Mouse (Mus musculus) layer of hippocampus, adult 9-10 months (tissue): ENCODE data around the gene App.

Source experiments
- DNase-seq: peaks from one replicate; pipeline ENCODE4 v3.0.0; 2022; ENCODE audit warnings: low spot score

Gene App

DNA sequence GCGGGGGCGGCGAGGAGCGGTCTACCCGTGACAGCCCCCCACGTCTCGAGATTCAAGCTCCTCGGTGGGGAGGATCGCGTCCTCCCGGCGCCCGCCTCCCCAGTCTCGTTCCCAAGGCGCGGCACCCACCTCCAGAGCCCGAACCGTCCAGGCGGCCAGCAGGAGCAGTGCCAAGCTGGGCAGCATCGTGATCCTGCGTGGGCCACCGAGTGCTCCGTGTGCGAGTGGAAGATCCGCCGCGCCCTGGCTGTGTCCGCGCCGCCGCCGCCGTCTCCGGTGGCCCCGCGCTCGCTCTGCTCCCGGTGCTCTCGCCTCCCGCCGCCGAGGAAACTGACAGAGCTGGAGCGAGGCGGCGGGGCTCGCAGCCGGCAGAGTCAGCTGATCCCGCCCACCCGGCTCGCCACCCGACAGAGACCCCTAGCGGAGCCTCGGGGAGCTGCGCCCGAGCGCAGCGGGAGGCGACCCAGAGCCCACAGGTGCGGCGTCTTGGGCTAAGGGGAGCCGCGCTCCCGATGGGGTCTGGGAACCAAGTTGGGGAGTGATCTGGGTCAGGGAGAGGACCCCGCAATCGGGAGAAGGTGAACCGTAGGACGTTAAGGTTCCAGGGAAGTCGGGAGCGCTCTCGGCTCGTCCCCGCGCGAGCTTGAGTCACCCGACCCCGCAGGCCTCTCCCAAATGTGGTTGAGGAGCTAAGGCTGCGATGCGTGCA lies at the start of gene App:
Gene App, minus strand, starts transcription at position 394 of the 709 bp plus-strand sequence.
- no peak for DNase-seq

DNA sequence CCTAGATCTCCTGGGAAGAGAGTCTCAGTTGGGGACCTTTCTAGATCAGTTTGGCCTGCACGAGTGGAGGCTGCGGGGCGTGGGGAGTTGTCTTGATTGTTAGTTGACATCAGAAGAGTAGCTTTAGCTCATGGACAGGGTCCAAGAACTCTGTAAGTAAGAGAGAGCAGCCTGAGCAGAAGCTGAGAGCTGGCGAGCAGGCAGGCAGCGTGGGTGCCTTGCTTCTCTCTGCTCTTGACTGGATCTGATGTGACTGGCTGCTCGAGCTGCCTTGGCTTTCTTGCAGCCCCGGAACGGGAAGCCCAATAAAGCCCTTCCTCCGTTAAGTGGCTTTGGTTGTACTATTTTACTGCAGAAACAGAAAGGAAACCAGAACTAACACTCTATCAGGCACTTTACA lies 42.3 kb upstream of the App start:
- DNase-seq: peak; percentile 5

DNA sequence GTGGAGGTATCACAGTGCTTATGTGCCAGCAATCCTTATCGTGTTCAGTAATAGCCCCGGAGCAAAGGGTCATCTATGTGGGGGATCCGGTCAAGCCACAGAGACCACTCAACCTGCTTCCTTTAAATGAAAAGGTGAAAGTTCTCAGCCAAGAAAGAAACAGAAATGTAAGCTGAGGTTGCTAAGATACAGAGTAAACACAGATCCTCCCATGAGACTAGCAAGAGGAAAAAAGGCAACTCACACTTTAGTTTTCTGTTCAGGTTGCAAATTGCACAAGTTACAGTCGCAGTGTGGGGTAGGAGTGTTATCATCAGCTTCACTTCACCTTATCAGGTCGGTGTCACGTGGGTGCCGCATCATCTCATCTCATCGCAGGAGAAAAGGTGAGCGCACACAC lies 41.6 kb upstream of the App start:
- DNase-seq: no peak

DNA sequence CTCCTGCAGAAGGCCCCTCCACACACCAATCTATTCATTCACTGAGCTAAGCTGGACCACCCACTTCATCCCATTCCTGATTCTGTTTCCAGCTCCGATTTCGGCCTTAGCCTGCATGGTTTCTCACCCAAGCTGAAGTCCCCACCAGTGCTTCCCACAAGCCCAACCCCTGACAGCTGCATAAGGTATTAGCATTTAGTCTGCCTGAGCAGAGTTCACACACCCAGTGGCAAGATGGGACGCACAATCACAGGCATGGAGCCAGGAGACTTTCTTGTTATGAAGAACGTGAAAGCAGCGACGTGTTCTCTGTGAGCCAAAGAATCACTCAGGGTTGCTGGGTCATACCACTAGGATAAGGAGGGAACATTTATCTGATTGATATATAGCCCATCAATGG lies 22.1 kb upstream of the App start:
- DNase-seq: no peak

DNA sequence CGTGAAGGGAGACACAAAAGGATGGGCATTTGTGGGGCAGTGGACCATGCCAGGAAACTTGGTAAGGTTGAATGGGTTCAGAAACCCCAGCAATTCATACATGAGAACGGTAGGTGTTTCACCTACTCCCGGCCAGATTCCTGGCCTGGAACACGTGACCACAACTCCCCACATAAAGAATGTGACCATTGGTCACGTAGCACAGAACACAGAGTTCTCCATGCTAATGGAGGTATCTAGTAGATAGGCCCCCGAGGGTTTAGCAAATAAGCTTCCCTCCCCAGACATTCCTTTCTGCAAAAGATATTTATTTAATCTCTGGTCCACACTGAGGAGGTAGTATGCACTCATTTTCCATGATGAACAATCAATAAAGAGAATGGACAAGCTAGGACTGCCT lies 21.6 kb upstream of the App start:
- DNase-seq: no peak

DNA sequence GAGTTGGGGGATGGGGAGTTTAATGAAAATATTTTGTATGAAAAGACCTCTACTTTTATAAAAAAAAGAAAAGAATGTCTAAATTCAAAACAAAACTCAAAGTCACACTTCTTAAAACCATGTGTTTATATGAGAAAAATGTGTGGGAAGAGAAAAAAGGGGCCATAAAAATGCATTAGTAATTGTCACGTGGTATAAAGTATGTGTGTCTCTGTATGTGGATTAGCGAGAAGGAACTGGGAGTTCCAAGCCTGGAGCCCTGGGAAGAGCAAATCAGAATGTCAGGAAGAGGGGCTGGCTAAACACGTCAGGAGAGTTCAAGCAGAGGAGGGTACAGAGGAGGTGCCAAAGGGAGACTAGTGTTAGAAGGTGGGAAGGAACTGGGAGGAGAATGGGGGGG lies 7.9 kb upstream of the App start:
- DNase-seq: no peak

DNA sequence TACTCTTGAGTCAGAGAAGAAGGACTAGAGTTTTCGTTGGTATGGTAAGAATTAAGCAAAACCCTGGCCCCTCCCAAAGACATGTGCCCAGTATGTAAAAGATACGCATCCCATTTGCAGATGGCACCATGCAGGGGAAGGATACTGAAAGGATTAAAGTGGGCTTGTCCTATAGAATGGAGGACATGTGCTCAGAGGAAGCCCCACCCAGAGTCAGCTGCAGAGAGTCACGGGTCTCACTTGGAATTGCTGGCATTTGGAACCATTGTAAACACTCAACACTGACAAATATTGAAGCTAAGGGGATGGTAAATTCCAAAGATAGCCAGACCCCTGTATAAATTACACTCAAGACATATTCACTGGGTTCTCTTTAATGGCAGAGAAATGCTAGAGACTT lies 7.1 kb upstream of the App start:
- DNase-seq: no peak

DNA sequence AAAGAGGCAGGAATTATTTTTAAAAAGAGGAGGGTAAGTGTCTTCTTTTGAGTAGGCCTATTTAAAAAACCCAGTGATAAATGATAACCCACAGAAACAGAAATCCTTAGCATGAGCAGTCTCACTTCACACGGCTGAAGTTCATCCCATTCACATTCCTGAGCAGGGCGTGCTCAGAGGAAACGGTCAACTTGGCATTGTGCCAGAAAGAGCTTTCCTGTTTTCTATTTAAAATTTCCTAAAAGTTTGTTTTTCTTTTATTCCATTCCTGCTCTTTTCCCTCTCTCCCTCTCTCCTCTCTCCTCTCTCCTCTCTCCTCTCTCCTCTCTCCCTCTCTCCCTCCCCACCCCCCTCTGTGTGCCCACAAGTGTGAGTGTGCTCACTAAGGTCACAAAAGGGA lies 3.1 kb upstream of the App start:
- no peak for DNase-seq

DNA sequence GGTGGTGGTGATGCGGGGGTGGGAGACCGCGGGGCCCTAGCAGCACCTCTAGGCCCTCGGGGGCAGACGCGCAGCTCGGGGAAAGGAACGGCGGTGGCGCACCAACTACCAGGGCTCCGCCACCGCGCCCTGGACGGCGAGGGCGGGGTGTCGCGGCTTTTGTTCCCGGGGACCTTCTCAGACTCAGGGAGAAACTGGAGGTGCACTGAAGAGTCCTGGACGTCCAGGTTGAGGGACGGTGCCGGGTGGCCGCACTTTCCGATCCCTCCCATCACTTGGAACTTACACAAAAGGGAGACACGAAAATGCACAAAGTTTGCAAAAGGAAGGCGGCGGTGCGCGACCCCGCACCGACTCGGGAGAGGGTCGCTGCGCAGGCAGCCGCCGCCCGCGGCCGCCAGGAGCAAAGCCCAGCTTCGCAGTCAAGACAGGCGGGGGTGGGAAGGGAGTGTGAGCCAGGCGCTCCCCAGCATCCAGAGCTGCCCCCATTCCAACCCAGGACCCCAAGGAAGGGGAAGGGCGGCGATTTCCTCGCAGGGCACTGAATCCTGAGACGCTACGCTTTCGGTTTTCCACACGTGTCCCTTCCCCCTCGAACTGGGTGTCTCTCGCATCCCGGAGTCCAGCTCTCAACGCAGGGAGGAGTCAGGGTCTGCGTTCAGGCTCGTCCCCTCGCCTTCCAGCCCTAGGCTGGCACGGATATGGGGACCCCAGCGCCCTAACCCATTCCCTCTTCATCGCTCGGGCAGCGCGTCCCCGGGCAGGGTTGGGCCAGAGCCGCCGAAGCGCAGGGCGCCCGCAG lies 794 bp downstream of the App start:
- no peak for DNase-seq

DNA sequence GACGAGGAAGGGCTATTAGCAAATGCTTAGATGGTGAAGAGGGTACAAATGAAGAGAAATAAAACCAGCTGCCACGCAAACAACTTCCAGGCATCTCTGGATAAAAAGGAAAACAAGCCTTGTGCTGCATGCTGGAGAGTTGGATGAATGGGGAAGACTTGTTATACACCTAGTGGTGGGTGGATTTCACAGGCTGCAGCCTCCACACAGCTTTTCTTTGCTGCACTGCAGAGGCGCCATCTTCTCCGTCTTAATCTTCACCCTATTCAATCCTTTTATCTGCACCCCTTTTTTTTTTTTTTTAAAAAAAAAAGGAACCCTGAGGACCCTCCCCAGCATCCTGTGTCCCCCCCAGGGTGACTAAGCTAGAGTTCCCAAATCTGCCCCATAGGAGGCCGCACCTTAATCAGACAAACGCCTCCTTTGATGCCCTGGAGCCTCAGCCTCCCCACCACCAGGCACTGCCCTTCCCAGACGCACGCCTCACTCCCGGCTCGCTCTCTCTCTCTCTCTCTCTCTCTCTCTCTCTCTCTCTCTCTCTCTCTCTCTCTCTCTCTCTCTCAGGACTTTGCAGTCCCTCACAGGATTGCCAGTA lies 1.5 kb downstream of the App start:
- DNase-seq: no peak

DNA sequence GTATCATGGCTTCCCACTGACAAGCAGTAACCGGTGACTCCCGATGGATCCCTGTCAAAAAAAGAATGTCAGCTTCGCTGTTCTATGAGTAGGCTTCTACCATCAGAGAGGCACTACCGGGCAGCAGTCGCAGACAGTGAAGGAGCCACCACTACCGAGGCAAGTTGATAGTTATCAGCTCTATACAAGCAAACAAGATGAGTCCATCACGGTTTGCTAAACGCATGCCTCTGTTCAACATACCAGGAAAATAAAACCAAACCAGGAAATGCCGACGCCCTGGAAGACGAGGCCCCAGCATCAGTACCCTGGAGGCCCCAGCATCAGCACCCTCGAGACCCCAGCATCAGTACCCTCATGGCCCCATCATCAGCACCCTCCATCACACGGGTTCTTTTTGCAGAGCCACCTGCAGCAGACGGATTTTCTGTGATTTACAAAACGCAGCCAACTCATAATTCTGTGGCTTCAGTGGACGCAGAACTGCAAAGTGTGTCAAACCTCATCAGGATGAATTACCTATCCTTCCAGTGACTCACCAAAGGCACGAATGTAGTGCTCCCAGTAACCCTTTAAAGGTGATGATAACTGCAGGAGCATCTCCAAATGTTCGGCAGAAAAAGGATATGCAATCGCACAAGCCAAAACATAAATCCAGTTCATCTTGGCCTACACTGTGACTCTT lies 2.6 kb downstream of the App start:
- DNase-seq: no peak

DNA sequence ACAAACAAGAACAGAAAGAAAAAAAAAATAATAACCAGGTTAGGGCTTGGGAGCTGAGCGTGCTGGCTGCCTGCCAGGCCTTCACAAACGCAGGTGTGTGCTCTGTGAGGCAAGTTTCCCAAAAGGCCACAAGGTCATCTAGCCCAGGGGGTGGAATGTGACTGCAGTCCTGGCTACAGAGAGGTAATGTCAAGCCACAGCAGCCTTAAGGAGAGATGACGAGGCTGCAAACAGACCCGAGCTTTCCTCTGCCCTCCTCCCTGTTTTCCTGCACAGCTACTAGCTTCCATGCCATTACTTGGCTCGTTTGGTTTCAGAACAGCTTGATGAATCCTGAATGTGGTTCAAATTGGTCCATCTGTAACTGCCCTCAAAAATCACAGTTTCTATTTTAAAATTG lies 4.7 kb downstream of the App start:
- DNase-seq: no peak

DNA sequence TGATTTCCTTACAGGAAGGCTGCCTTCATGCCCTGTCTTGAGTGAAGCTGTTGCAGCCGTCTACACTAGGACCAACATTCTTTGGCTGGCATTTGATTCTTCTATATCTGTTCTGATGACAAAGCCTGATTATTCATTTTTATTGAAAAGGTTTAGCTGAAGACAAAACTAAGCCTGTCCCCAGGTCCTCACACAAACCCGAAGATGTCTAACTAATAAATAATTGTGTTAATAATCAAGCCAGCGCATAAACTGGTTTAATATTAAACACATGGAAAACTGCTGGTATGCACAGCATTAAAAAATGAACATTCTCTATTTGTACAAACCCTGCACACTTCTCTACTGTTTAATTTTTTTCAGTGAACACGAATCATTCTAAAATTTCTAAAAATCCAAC lies 7.4 kb downstream of the App start:
- no peak for DNase-seq

DNA sequence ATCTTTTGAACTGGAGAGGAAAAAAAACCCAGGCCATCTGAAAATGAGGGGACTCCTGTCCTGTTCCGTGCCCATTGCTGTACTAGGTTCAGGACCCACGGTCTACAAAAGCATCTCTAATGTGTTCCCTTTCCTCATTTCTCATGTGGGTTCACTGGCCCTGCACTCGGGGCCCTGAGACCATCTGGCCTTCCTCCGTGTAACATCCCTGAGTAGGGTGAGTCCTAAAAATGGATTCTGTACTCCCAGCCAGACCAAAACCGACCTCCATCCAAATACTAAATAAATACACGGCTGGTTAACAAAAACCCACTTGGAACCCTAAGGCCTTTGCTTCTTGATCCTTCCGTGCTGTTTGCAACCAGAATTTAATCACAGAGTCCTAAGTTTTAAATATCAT lies 7.9 kb downstream of the App start:
- DNase-seq: no peak

DNA sequence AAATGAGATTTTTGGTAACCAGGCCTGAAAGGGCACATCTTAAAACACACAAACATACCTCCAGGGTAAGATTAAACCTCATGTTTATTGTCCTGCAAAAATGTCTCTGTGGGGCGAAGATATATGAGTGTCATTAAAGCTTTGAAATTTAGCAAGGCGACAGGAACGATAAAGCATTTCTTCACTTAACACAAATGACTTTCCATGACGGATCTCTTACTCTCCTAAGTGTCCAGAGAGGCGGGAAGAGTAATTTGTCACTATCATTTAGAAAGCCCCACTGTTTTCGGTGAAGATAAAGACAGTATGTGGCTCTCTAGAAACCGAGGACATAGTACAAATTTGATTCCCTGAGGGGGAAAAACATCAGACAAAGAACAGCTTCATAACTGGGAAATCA lies 8.4 kb downstream of the App start:
- DNase-seq: no peak

DNA sequence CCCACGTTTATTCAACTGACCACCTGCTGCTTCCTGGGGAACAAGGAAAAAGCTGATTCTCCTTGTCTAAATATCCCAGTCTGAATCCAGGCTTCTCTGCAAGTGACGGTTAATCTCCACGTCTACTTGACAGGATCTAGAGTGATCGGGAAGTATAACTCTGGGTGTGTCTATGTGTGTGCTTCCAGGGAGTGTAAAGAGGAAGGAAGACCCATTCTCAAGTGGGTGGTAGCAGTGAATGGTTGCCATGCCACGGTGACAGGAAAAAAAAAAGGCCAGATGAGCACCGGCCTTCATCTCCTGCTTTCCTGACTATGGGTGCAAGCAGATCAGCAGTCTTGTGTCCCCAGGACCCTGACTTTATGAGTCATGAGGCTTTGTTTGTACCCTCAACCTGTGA lies 10.8 kb downstream of the App start:
- DNase-seq: no peak

DNA sequence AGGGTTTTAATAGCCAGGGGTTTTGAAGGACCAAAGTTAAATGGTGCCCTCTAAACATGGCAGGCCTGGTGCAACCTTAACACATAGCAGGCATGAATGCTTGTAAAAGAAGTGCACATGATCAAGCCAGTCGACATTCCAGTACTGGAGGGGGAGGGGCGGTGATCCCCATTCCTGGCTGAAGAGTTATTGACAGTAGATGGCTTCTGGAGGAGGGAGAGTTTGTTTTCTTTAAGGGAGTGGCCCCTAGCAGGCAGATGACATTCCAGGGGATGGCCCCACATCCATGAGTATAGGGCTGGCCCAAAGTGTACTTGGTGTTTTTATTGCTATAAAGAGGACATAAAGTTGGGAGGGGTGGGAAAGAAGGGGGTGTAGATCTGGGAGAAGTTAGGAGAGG lies 13.4 kb downstream of the App start:
- no peak for DNase-seq

DNA sequence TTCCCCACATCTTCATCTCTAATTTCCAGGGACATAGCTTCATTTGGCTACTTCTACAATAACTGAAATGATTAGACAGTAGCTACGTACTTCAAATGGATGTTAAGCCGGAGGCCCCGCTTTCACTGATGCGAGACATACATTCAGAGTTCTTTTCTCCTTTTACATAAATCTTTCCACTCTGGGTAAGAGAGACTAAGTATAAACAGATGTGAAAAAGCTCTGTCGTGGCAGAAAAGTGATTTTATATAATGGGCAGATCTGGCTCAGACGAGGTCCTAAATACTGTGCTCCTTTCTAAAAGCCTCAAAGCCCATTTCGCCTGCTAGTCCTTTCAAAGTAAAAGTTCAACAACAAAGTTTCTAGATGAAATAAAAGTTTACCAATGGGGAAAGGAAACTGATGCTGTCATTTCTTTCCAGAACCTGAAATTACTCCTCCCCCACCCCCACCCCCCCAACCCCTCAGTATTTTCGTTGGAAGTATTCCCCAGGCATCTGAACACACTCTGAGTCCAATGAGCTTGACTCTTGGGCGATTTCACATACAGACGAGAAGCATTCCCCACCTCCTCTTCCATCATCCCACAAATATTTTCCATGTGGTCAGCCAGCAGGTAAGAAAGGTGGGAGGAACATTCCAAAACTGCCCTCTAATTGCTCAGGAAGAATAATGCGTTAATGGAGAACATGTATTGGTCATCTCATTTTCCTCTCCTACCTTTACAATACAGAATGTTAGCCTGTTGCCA lies 15.6 kb downstream of the App start:
- no peak for DNase-seq

DNA sequence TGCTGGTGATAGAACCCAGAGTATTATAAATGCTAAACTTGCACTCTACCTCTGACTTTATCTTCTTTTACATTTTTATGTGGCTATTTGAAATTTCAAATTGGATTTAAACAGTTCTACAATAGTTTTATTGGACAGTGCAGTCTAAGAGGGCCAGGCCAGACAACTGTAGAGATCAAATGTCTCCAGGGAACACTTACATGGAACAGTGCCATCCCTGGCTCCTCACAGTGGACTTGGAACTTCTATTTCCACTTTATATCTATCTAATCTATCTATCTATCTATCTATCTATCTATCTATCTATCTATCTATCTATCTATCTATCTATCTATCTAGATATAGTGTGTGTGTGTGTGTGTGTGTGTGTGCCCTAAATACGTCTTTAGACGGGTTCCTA lies 16.4 kb downstream of the App start:
- DNase-seq: no peak

DNA sequence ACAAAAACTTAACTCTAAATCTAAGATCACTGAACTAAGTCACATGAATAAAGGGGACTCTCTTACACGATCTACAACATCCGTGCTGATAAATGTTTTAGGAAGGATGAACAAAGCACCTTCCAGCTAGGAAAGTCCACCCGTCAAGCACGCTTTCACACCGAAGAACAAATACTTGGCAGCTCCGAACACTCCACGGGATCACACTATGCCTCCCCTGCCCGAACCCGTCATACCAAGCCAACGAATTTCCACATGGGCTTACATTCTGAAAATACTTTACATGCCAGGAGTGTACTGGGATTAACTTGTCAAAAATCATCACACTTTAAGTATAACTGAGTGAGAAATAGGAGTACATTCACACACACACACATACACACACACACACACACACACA lies 17.7 kb downstream of the App start:
- no peak for DNase-seq

DNA sequence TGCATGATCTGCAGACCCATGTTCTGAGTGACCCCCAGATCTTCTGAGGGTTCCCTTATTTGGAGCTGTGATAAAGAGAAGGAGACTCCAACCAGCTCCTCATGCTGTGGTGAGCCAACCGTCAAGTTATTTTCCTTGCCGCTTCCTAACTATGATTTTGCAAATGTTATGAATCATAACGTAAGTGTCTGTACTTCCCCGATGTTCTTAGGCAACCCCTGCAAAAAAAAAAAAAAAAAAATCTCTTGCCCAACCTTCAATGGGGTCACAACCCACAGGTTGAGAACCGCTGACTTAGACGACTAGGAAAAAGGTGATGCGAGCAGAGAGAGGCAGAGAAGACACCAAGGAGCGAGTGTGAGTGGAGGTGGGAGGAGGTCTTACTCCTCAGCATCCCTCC lies 21.1 kb downstream of the App start:
- DNase-seq: no peak

DNA sequence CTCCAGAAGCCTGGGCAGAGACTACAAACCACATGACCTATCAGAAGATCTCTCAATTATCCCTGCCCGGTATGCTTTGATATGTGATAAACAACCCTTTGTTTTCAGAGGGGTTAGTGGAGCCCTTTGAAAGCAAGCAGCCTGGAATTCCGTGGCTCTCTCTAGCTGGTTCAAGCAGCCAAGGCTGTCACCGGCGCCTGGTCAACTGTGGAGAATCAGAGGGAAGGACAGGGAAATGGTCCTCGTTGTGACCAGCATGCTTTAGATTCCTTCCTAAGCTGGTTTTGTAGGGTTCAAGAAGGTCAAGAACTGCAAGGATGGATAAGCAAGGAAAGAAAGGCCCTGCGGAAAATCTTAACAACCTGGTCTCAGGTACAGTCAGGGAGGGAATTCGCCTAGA lies 21.9 kb downstream of the App start:
- no peak for DNase-seq
